Comparison of ENCODE assay signal across 29 mouse cellular contexts in genomic region chr3:38297499-38297898, GRCm38 (mm10).
DNase-seq lines count a peak whose midpoint lies in the region; TF ChIP-seq lines count a peak whose summit lies in the region.
"Had no signal": no experiment of that assay in that cellular context is flagged by ENCODE, and none has a peak within 500 bp of the region (broad histone marks: within the 10 kb centered on the region; RNA-seq: fewer than 3 reads in every experiment).

No protein-coding gene starts in this region.

- H3K36me3 ChIP-seq in kidney, adult 2 months (ENCODE audit: control insufficient read depth, insufficient read depth, low read length), result no peaks in the 10 kb centered on the region
- no peaks in the 10 kb centered on the region for H3K36me3 ChIP-seq in embryonic facial prominence, embryonic 10.5 days (replicated peaks)
- H3K36me3 ChIP-seq: embryonic facial prominence, embryonic 12.5 days; heart, embryonic 12.5 days; hindbrain, embryonic 12.5 days; limb, embryonic 15.5 days; liver, embryonic 15.5 days; lung, embryonic 15.5 days; midbrain, embryonic 15.5 days; neural tube, embryonic 12.5 days; stomach, embryonic 15.5 days had no signal

- no peak for TF ChIP-seq CTCF in kidney, adult 2 months (conservative IDR thresholded peaks at IDR 0.05; ENCODE audit: insufficient read depth, insufficient read length, low read depth, low read length)

- H3K4me3 ChIP-seq in kidney, adult 2 months (ENCODE audit: insufficient read depth, low read depth, low read length), result no peak overlapping the region
- H3K4me3 ChIP-seq in embryonic facial prominence, embryonic 10.5 days, result no peak overlapping the region
- H3K4me3 ChIP-seq: embryonic facial prominence, embryonic 12.5 days; erythroblast, embryonic 14.5 days; forebrain, embryonic 13.5 days; heart, embryonic 12.5 days; hindbrain, embryonic 12.5 days; limb, embryonic 15.5 days; liver, embryonic 15.5 days; lung, embryonic 15.5 days; megakaryocyte, embryonic 14.5 days; midbrain, embryonic 15.5 days; neural tube, embryonic 12.5 days; stomach, embryonic 15.5 days had no signal

- peak; percentile 30 for DNase-seq in adrenal gland, postnatal 10 days
- no peak for DNase-seq in adrenal gland, adult 18-20 months (ENCODE audit: low spot score in 2 of 2)
- peak; percentile 3 for DNase-seq in kidney, adult 2 months
- no peak for DNase-seq in kidney, postnatal 25 days
- no peak for DNase-seq in embryonic facial prominence, embryonic 10.5 days (ENCODE audit: low spot score)
- peak; percentile 17 for DNase-seq in skeletal muscle tissue, adult 2 months (ENCODE audit: low read depth, low spot score)
- no peak for DNase-seq in ovary, postnatal 10 days (ENCODE audit: low spot score)
- DNase-seq: adrenal gland, adult 2 months; cerebellum, adult 9-10 months; gastrocnemius, postnatal 10 days; heart, postnatal 10 days; kidney, adult 11 months; kidney, postnatal 10 days; layer of hippocampus, postnatal 36 days; lung, postnatal 36 days; retina, postnatal 1 day; thymus, postnatal 25 days had no signal

- WGBS in kidney, adult 2 months, result 68% methylated on average over 2 of the region's 2 CpGs
- WGBS in embryonic facial prominence, embryonic 10.5 days, result 60% methylated on average over 2 of the region's 2 CpGs

- H3K4me1 ChIP-seq in kidney, adult 2 months (ENCODE audit: control insufficient read depth, insufficient read depth, low read length), result peaks cover 5% of the 10 kb centered on the region
- peaks cover 26% of the 10 kb centered on the region for H3K4me1 ChIP-seq in embryonic facial prominence, embryonic 10.5 days
- H3K4me1 ChIP-seq: embryonic facial prominence, embryonic 12.5 days; liver, embryonic 15.5 days; stomach, embryonic 15.5 days had no signal

- H3K9me3 ChIP-seq in embryonic facial prominence, embryonic 10.5 days, result no peaks in the 10 kb centered on the region
- H3K9me3 ChIP-seq: embryonic facial prominence, embryonic 12.5 days; forebrain, embryonic 13.5 days; heart, embryonic 12.5 days; hindbrain, embryonic 12.5 days; limb, embryonic 15.5 days; liver, embryonic 15.5 days; lung, embryonic 15.5 days; megakaryocyte, embryonic 14.5 days; midbrain, embryonic 15.5 days; neural tube, embryonic 12.5 days; stomach, embryonic 15.5 days had no signal

- H3K27me3 ChIP-seq in kidney, adult 2 months (replicated peaks; ENCODE audit: control insufficient read depth, insufficient read depth, low read length), result no peaks in the 10 kb centered on the region
- no peaks in the 10 kb centered on the region for H3K27me3 ChIP-seq in embryonic facial prominence, embryonic 10.5 days (replicated peaks; ENCODE audit: low read depth, poor library complexity, severe bottlenecking)
- H3K27me3 ChIP-seq: embryonic facial prominence, embryonic 12.5 days; forebrain, embryonic 13.5 days; heart, embryonic 12.5 days; hindbrain, embryonic 12.5 days; limb, embryonic 15.5 days; liver, embryonic 15.5 days; lung, embryonic 15.5 days; midbrain, embryonic 15.5 days; neural tube, embryonic 12.5 days; stomach, embryonic 15.5 days had no signal

- H3K27ac ChIP-seq in kidney, adult 2 months (ENCODE audit: insufficient read depth, low read depth, low read length), result no peak overlapping the region
- H3K27ac ChIP-seq in embryonic facial prominence, embryonic 10.5 days (replicated peaks), result 0 out of 2 replicates have a peak overlapping the region, but pooled peaks have one; percentile 35
- H3K27ac ChIP-seq: embryonic facial prominence, embryonic 12.5 days; forebrain, embryonic 13.5 days; hindbrain, embryonic 12.5 days; limb, embryonic 15.5 days; liver, embryonic 15.5 days; lung, embryonic 15.5 days; midbrain, embryonic 15.5 days; neural tube, embryonic 12.5 days; stomach, embryonic 15.5 days had no signal

- no peak for TF ChIP-seq POLR2A in kidney, adult 2 months (IDR thresholded peaks at IDR 0.05; ENCODE audit: low read depth, low read length)

Comparison
In these comparisons a context has a peak if more than half of its experiments do, and no peak if none do; other contexts are left out.
1. DNase-seq: peak in adrenal gland, postnatal 10 days (single experiment), kidney, adult 2 months (single experiment) and skeletal muscle tissue, adult 2 months (single experiment); none in adrenal gland, adult 18-20 months (0 of 2), kidney, postnatal 25 days (0 of 2), embryonic facial prominence, embryonic 10.5 days (single experiment) and ovary, postnatal 10 days (single experiment).